Mouse (Mus musculus): ENCODE measurements around the gene Ulk3.

DNA sequence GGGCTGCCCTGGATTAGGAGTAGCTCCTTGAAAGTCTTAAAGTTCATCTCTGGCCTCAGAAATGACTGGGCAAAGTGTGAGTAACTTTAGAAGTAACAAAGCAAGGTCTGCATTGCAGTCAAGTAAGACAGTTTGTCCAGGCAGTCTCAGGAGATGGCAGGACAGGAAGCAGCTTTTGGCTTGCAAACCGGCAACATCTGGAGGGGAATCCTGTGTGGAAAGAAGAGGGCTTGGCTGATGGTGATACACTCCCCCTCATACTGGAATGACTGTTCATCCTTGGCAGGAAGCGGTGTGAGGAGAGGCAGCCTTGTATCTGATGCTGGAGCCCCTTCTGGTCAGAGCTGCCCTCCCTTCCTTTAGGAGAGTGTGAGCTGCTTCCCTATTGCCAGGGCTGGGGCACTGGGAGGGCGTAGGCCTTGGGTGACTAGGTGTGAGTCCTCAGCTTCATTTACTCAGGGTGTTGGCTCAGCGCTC, 26.3 kb upstream of the Ulk3 start:
- TF ChIP-seq CTCF (IDR thresholded peaks at IDR 0.05; ENCODE audit: borderline replicate concordance, insufficient read depth, low read length) (no peak), POLR2A (IDR thresholded peaks at IDR 0.05; ENCODE audit: low read depth, low read length) (no peak)
